Mouse (Mus musculus): Measurements from ENCODE around the gene Rbfox3.

The Rbfox3 gene

DNA sequence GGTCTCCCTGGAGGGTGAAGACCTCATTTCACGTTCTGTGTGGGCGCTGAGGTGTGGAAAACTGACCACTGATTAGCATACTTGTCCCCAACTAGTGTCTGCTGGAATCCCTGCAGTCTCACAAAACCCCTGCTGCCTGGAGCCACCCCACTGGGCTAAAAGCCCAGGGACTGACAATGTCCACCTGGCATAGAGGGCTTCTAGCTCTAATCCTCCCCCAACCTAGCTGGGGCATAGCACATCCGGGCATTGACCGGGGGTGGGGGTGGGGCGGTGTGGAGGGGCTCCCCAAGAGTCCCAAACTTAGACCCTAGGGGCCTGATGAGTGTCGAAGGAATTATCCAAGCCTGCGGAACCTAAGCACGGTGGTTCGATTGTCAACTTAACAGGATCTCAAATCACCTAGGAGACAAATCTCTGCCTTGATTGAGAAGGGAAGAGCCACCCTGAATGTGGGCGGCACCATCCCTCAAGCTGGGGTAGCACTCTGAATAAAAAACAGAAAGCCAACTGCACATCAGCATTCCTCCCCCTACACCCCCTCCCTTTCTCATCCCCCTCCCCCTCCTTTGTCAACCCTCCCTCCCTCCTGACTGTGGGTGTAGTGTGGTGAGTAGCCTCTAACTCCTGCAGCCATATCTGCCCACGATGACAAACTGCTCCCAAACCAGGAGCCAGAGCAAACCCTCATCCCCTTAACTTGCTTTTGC is 29.5 kb downstream of the Rbfox3 start:
- DNase-seq (ENCODE audit: low spot score), result no peak

DNA sequence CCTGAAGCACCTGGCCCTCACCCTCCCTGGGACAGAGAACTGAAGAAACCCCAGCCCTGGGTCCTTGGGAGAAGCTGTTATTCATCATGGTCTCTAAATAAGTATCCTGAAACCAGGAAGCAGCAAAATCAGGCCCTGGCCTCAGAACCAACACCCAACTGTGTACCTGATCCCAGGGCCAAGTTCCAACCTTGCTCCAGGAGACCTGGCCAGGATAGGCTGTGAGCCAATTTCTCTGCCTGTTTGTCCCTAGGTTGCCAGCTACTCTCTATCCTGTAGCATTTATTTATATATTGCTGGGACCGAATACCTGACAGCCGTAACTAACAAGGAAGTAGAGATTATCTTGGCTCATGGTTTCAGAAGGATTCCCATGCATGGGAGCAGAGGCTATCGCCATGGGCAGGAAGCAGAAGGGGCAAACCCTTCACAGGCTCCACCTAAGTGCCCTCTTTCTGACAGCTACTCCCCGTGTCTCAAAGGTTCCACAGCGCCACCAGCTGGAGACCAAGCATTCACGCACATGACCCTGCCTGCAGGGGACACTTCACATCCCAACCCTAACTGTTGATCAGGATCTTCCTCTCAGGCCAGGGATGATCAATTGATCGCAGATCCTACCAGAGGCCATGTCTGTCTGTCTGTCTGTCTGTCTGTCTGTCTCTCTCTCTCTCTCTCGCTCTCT is 31.8 kb downstream of the Rbfox3 start:
- no peak for DNase-seq (ENCODE audit: low spot score)

- DNase-seq (ENCODE audit: low spot score), result no peak
Observed at GRCm38 (mm10) chr11:118878605-118879245, 32.7 kb downstream of the Rbfox3 start.

GRCm38 (mm10) chr11:118875243-118875897 is 36.0 kb downstream of the Rbfox3 start:
- DNase-seq (ENCODE audit: low spot score), result no peak

DNA sequence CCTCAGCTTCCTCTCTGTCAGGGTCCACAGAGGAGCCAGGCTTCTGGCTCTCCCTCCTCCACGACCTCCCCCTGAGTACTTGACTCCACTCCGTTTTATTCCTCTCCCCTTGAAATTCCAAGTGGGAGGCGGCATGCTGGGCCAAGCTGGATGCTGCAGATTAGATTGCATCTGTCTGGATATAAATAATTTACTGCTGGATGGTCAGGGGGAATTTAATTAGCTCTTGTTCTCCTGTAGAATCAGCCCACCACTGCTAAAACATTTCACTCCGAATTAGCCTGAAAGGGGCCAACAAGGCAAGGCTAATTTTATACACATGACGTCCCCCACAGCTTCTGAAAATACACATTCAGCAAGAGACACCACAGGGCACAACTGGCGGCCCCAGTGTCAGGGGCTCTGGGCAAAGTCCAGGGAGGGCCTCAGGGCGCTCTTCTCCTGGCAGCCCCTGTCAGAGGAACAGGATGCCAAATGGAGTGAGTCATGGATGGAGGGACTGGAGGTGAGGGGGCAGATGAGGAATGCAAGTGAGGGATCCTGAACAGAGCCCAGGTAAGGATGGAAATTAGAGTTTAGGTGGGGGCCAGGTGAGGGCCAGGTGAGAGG is 36.8 kb downstream of the Rbfox3 start:
- DNase-seq (ENCODE audit: low spot score), result no peak

GRCm38 (mm10) chr11:118874022-118874421 is 37.4 kb downstream of the Rbfox3 start:
- DNase-seq (ENCODE audit: low spot score), result no peak

GRCm38 (mm10) chr11:118871527-118871926 is 39.9 kb downstream of the Rbfox3 start:
- no peak for DNase-seq (ENCODE audit: low spot score)

GRCm38 (mm10) chr11:118863360-118863759 is 48.0 kb downstream of the Rbfox3 start:
- DNase-seq (ENCODE audit: low spot score), result no peak

DNA sequence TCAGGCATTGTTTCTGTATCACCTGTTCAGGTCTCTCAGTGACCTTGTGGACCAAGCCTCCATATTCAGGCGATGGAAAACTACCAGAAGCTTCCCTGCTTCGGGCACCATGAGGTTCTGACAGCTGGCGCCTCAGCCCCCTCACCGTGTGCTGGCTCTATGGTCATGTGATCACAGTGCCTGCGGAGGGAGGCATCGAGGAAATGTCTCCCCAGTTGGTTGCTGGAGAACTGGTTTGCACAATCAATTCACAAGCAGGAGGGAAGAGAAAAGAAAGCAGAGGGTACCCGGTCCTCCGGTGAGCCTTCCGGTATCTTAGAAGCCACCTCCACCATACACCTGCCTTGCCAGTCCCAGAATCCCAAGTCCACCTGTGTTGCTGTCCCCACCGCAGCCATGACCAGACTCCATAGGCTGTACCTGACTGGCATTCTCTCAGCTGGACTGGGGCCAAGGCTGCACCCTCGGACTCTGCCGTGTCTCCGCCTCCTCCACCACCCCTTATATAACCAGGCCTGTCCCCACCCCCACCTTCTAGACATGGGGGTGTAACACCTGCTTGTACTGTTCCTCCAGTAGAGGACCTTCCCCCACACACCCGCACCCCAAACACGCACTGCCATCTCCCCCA is 49.5 kb downstream of the Rbfox3 start:
- DNase-seq (ENCODE audit: low spot score), result no peak

GRCm38 (mm10) chr11:118861246-118861645 is 50.2 kb downstream of the Rbfox3 start:
- no peak for DNase-seq (ENCODE audit: low spot score)

GRCm38 (mm10) chr11:118860812-118861211 is 50.6 kb downstream of the Rbfox3 start:
- DNase-seq (ENCODE audit: low spot score), result no peak

DNA sequence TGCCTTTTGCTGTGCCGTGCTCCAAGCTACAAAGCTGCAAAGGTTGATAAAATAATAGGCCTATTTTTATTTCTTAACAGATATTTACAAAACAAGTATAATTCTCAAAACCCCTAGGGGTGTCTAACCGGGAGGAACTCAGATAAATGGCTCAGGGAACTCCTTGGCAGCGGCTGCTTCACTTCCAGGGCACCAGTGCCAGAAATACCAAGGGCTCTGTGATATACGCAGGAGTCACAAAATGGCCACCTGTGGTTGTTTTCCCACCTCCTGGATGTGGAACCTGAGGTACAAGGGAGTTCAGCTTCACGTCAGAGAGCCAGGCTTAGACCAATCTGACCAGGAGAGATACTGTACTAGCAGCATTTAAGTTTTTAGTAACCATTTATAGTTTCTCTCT is 51.6 kb downstream of the Rbfox3 start:
- DNase-seq (ENCODE audit: low spot score), result no peak

GRCm38 (mm10) chr11:118858305-118858704 is 53.1 kb downstream of the Rbfox3 start:
- DNase-seq (ENCODE audit: low spot score), result no peak

DNA sequence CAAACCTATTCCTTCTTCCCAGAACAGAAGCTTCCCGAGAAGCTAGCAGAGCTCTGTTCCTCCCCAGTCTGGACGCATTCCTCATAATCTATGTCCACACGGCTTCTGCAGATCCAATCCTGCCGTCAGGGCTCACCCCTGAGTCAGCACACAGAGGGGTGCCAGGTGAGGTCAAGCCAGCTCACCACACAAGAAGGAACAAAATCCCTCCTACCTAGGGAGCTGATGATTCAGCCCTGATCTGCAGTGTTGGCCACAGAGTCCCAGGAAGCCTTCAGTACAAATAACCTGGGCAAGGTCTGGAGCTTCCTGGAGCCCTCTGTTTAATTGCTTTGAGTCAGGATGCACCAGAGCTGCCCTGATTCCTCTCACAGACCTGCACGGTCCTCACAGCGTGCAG is 60.0 kb downstream of the Rbfox3 start:
- DNase-seq (ENCODE audit: low spot score), result no peak

GRCm38 (mm10) chr11:118847986-118848385 is 63.4 kb downstream of the Rbfox3 start:
- DNase-seq (ENCODE audit: low spot score), result no peak

- no peak for DNase-seq (ENCODE audit: low spot score)
Observed at GRCm38 (mm10) chr11:118840992-118841391, 70.4 kb downstream of the Rbfox3 start.

- no peak for DNase-seq (ENCODE audit: low spot score)
Observed at GRCm38 (mm10) chr11:118838167-118838566, 73.2 kb downstream of the Rbfox3 start.

DNA sequence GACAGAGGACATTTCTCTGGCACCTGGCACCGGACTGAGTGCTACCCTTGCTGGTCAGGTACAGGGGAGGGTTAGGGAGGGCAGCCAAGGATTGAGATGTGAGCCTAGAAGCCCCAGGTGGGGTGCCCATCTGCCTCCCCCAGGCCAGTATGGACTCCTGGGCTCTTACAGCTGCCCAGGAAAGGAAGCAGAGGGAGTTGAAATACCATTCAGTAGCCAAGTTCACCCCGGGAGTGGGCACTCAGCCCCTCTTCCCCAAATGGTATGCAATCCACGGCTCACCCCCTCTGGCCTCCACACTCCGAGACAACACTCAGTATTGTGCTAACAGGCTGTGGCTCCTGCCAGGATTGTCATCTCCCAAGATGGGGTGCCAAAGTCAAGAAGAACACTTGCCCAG is 74.5 kb downstream of the Rbfox3 start:
- no peak for DNase-seq (ENCODE audit: low spot score)

DNA sequence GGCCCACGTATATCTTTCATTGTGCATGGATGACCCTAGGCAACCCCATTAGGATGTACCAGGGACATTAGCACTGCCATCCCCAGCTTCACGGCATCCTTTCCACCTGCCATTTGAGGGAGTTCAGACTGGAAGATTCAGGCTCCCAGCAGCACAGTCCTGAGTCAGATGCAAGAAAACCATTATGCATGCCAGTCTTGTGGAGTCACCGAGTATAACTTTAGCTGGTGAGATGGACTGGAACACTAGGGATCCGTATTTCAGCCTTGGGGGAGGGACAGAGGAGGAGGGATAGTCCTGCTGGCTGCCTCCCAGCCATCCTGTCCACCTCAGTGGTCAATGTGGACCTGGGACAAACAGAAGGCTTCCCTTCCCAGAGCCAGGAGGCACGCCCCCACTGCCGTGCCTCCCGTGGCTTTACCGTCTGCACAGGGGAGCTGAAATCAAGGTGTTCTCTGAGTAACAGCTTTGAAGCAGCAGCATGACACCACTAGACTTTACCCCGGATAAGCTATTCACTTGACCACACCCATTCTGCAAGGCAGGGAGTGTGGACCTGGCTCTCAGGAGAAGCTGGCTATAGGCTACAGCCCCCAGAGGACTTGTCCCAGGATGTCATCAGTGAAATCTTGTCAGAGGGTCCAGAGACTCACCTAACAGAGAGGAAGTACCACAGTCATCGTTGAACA is 78.5 kb downstream of the Rbfox3 start:
- no peak for DNase-seq (ENCODE audit: low spot score)

DNA sequence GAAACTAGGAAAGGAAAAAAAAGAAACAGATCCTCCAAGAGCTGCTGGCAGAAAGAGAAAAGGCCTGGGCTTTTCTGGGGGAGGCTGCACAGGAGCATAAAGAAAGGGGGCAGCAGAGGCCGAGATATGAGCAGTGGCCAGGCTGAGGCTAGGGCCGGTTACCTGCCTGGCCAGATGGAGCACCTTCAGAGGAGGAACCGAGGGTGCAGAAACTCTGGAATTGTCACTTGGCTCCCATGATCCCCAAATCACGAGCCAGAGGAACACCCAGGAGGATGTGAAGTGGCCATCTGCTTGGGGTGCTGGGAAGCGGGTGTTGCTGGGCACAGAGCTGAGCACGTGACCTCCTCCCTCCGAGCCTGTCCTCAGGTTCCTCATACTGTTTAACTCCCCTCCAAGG is 79.7 kb downstream of the Rbfox3 start:
- no peak for DNase-seq (ENCODE audit: low spot score)

Measured in urinary bladder, postnatal 10 days (tissue).